Mouse (Mus musculus): Measurements from ENCODE around the gene Jmjd1c.

Jmjd1c gene

GRCm38 (mm10) chr10:67126859-67127758, 31.2 kb downstream of the Jmjd1c start:
- DNase-seq (ENCODE audit: low read depth, low spot score): no peak

GRCm38 (mm10) chr10:67129531-67129930, 33.6 kb downstream of the Jmjd1c start:
- peak; percentile 62 for DNase-seq (ENCODE audit: low read depth, low spot score)

- no peak for DNase-seq (ENCODE audit: low read depth, low spot score)
Observed at GRCm38 (mm10) chr10:67131709-67132108, 35.8 kb downstream of the Jmjd1c start.

GRCm38 (mm10) chr10:67134322-67134721, 38.4 kb downstream of the Jmjd1c start:
- DNase-seq (ENCODE audit: low read depth, low spot score): no peak

DNA sequence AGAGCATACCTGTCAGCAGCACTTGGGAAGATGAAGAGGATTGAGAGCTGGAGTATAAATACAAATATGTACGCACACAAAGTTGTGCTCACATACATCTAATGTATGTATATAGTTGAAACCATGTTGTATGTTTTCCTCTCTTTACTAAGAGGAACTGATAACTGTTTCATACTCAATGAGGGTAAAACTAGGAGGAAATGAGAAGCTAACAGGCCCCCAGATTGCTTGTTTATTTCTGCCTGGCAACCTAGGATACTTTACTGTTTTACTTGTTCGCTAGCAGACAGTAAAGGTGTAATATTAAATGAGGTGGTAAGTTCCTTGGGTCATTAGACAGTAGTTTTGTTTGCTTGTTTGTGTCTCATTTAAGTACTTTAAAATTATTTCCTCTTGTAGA, 41.5 kb downstream of the Jmjd1c start:
- no peak for DNase-seq (ENCODE audit: low read depth, low spot score)

- DNase-seq (ENCODE audit: low read depth, low spot score): no peak
Observed at GRCm38 (mm10) chr10:67143661-67144060, 47.7 kb downstream of the Jmjd1c start.

DNA sequence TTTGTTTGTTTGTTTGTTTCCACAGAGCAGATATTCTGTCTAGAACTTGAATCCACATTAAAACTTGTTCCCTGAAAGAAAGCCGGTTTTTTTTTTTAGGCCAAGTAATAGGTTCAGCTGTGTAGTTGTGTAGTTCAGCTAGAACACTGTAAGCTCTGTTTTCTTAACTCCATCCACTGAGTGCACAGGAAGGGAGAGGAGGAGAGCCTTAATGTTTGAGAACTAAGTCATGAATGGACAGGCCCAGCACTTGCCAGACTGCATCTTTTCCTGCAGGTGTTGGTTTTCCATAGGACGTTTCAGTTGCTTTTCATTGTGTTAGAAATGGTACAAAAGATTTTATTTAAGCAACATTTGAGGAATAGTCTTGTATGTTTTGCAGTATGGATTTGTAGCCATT, 48.3 kb downstream of the Jmjd1c start:
- DNase-seq (ENCODE audit: low read depth, low spot score): no peak

DNA sequence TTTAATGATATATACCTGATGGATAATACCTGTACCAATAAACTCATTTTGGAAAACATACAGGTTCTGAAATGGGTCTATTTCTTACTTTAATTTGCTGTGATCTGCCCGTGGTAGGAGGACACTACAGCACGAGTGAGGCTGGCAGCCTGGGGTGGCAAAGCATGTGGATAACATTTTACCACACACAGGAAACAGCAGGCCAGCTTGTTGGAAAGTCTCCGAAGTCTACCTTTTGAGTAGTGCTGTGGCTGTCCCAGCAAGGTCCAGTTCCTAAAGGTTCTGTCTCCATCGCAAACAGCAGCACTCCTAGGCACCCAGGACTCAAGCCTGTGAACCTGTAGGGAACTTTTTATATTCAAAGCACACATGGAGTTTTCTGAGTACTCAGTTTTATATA, 49.7 kb downstream of the Jmjd1c start:
- no peak for DNase-seq (ENCODE audit: low read depth, low spot score)

- no peak for DNase-seq (ENCODE audit: low read depth, low spot score)
Observed at GRCm38 (mm10) chr10:67151766-67152165, 55.8 kb downstream of the Jmjd1c start.

GRCm38 (mm10) chr10:67154647-67155046, 58.7 kb downstream of the Jmjd1c start:
- DNase-seq (ENCODE audit: low read depth, low spot score): no peak

DNA sequence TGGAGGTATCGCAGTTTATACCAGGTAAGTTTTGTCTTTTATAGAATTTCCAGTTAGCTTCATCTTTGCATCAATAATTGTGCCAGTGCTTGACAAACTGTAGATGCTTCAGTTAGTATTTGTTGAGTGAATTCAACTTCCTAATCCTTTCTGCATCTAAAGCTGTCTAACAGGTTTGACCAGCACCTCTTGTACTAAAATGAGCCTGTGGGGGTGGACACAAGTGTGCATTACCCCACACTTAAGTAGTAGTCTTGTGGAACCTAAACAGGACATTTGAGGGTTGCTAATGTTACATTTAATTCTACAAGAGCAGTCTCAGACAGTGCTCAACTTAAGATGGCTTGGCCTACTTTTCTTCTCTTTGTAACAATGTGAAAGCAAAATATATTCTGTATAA, 78.1 kb downstream of the Jmjd1c start:
- DNase-seq (ENCODE audit: low read depth, low spot score): no peak

GRCm38 (mm10) chr10:67176031-67176430, 80.1 kb downstream of the Jmjd1c start:
- DNase-seq (ENCODE audit: low read depth, low spot score): no peak

DNA sequence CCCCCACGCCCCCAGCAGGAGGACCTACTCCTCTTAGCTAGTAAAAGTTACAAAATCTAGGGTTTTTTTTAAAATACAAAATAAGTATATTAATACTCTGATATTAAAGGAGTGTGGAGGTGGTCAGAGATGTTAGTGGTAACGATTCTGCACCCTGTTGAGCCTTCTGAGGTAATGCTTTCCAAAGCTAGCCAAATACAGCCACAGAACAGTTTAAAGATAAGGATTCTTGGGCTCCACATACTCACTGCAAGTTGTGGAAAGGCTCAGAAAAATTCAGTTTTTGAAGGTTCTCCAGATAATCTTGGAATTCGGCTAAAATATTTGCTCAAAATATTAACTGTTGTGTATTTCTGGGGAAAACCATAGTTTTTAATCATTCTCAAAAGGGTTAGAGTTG, 81.0 kb downstream of the Jmjd1c start:
- DNase-seq (ENCODE audit: low read depth, low spot score): no peak

DNA sequence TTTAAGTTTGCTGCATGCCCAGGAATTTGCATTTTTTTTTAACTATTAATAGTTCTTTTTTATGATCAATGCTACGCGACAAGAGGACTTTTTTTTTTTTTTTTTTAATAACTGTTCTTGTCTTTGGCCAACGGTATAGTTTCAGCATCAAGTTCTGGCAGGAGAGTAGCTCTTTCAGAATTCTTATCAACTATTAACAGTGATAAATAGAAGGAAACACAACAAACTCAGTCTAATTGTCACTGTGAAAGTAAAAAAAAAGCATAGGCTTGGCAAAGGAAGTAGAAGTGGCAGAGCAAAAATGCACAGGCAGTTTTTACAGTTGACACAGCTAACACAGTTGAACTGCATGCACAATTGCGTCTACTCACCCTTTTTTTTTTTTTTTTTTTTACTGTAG, 81.5 kb downstream of the Jmjd1c start:
- DNase-seq (ENCODE audit: low read depth, low spot score): no peak

GRCm38 (mm10) chr10:67180021-67180420, 84.1 kb downstream of the Jmjd1c start:
- no peak for DNase-seq (ENCODE audit: low read depth, low spot score)

DNA sequence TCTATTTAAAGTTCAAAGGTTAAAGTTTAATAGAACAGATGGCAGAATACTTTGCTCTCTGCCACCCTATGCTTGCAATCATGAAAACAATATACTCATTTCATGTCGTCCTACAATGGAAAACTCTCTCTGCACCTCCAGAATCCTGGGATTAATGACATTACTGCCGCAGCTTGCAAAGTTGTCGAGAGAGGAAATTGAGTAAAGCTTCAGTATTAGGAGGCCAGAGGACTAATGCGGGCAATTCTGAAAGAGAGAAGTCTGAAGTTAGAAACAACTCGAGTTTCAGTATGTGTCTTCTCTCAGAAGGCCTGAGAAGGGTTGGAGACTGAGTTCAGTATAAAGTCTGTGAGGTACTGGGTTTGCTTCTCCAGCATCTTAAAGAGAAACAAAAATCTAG, 84.9 kb downstream of the Jmjd1c start:
- no peak for DNase-seq (ENCODE audit: low read depth, low spot score)

- DNase-seq (ENCODE audit: low read depth, low spot score): no peak
Observed at GRCm38 (mm10) chr10:67182651-67183050, 86.7 kb downstream of the Jmjd1c start.

- DNase-seq (ENCODE audit: low read depth, low spot score): no peak
Observed at GRCm38 (mm10) chr10:67183086-67183485, 87.2 kb downstream of the Jmjd1c start.

DNA sequence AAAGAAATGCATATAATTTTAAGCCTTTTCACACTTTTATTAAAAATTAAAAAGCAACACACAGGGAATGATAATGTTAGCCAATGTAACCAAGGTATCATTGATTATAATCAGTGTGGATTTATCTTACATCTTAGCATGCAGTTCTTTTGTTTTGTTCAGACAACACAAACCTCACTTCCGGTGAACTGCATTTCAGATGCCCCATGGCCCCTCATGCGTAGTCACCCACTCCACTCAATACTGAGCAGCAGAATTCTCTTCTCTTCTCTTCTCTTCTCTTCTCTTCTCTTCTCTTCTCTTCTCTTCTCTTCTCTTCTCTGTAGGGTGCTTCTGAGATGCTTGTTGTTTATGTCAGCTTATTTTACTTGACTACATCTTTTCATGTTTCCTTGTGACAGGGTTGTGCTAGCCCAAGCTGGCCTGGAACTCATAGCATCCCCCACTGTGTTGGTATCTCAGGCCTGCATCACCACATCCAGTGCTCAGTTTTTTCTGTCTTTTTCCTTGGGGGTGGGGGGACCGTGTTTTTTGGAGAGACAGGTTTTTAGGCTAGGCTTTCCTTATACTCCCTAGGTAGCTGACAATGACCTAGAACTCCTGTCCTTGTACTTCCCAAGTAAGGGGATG, 88.6 kb downstream of the Jmjd1c start:
- DNase-seq (ENCODE audit: low read depth, low spot score): no peak

- peak; percentile 91 for DNase-seq (ENCODE audit: low read depth, low spot score)
Observed at GRCm38 (mm10) chr10:67185491-67186081, 89.7 kb downstream of the Jmjd1c start.

- no peak for DNase-seq (ENCODE audit: low read depth, low spot score)
Observed at GRCm38 (mm10) chr10:67186489-67186888, 90.6 kb downstream of the Jmjd1c start.

DNA sequence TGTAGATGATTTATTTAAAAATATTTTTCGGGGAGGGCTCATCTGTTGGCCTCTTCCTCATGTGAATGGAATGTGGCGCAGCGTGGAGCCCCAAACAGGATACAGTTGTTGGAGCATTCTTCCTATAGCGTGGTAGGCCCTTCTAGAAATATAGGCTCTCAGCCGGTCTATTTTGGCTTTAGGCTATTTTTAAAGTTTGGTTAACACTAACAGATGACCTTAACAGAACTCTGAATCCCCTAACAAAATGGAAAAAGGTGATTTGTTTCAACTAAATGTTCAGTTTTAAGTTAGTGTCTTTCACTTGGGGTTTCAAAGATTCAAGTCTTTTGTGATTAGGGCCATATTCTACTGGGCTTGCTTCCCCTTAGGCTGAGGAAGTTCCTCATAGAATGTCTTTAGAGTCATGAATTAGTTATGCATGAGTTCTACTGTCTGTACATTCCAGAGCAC, 91.1 kb downstream of the Jmjd1c start:
- DNase-seq (ENCODE audit: low read depth, low spot score): no peak

GRCm38 (mm10) chr10:67187952-67188351, 92.0 kb downstream of the Jmjd1c start:
- no peak for DNase-seq (ENCODE audit: low read depth, low spot score)
